Mouse (Mus musculus) embryo, embryonic 11 days (tissue): ENCODE measurements around the gene Tent4b.

Source experiments
- DNase-seq: peaks from one replicate; pipeline ENCODE4 v3.0.0-alpha.2; 2015

The Tent4b gene

DNA sequence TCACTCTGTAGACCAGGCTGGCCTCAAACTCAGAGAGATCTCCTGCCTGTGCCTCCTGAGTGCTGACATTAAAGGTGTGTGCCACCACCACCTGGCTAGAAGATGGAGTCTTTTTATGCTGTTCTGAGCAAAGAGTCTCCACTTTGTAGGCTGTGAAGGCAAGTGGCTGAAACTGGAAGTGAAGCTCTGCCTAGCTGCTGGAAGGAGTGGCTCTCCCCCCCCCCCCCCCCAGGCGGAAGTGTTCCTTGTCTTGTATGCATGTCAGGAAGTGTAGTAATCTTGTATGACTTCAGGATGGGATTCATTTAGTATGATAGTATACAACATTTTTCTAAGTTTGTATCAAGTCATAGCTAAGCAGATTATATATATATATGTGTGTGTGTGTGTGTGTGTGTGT, 29.8 kb downstream of the Tent4b start:
- no peak for DNase-seq

GRCm38 (mm10) chr8:88236666-88237065, 37.7 kb downstream of the Tent4b start:
- no peak for DNase-seq

DNA sequence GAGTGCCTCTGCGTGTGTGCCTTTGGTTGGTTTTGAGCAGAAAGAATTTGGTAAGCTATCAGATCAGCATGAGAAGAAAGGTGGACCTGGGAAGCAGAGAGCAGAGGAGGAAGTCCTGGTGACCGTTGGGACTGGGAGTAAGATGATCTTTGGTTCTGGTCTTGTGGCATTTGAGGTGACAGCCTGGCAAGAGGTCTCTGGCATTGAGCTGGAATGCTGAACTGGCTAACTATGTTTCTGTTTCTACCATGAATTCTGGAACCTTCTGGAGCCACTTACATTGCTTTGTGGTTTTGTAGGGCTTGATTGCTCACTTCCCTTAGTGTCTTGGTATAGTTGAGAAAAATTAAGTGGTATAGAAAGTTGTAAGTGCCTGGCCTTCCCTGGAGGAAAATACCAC, 38.6 kb downstream of the Tent4b start:
- DNase-seq: no peak

- DNase-seq: no peak
Observed at GRCm38 (mm10) chr8:88239277-88239676, 40.3 kb downstream of the Tent4b start.

DNA sequence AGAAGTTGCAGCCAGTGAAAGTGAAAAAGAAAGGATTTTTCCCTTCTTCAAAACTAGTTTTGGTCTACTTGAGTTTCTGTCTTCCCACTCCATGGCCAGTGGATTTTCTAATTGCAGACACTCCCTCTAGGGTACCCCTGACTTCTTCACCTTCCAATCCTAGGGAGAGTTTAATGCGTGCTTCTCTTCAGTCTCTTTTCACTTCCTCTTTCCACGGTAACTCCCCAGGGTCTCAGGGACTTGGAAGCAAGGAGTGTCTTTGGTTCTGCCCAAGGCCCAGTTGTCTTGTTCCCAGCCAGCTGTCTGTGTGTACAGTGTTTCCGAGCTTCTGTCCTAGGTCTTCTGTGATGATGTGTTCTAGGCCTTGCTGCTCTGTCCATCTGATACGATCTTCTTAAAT, 42.9 kb downstream of the Tent4b start:
- no peak for DNase-seq

DNA sequence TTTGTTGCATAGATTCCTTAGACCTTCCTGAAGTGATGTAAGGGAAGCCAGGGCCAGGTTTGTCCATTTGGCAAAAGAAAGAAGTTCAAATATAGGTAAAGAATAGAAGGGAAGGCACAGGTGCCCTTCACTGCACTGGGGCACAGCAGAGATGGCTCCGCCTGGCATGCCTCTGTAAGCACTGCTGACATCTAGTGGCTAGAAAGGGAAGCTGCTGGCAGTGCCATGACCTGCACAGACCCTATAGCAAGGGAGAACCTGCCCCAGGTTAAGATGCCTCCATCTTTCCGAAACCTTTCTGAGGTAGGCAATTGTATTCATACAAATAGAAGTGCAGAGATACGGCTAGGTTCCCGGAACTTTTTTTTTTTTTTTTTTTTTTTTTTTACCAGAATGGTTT, 45.3 kb downstream of the Tent4b start:
- peak; percentile 62 for DNase-seq

GRCm38 (mm10) chr8:88252791-88253190, 53.8 kb downstream of the Tent4b start:
- DNase-seq: peak; percentile 63

DNA sequence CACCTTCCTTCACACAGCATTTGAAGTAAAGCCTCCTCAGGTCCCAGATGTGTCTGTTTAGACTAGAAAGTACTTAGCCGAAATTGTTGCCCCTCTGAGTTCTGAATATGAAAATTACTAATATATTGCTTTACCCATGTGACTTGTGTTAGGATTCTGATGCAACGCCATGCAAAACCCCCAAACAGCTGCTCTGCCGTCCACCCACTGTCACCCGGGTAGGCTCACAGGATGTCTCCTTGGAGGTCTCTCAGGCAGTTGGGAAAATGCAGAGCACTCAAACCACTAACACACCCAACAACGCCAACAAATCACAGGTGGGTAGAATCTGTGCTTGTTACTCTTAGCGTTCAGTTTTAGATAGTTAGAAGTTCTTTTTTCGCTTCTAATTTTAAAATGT, 55.9 kb downstream of the Tent4b start:
- DNase-seq: no peak

DNA sequence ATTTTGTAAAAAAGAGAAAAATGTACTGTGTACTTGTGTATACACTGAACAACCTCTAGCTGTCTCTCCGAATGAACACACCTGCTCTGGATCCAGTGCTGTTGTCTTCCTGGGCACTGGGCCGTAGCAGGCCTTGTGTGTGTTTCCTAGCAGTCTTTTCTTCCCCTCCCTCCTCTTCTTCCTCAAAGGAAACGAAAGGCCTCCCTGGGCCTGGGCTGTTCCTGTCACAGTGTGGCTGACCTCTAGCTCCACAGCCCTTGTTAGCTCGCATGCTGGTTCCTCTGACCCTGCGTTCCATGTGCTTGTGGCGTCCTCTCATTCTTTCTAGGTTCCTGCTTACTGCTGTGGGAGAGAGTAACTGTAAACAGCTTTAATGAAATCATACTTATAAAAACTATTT, 59.0 kb downstream of the Tent4b start:
- DNase-seq: no peak

GRCm38 (mm10) chr8:88258544-88258943, 59.5 kb downstream of the Tent4b start:
- DNase-seq: no peak

DNA sequence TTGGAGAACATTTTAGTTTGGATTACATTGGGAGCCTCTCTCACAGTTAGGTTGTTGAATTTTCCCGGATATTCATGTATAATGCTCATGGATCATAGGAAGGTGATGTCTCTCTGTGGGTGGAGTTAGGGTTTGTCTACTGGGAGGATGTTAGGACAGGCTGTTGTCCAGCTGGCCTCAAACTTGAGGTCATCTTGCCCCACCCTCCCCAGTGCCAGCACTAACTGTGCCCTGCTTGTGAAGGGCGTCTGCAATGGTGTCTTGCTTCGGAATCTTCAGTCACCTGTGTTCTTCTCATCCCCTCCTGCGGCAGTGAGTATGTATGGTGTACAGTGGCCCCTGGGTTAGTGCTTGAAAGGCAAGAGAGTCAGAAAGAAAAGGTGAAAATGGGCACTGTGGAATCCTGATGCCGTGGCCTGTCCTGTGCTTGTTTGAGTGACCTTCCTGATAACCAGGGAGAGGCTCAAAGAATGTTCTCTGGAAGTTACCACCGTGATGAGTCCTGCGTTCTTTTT, 61.5 kb downstream of the Tent4b start:
- no peak for DNase-seq

GRCm38 (mm10) chr8:88262831-88263635, 64.0 kb downstream of the Tent4b start:
- no peak for DNase-seq

- DNase-seq: peak; percentile 64
Observed at GRCm38 (mm10) chr8:88265511-88265910, 66.5 kb downstream of the Tent4b start.

DNA sequence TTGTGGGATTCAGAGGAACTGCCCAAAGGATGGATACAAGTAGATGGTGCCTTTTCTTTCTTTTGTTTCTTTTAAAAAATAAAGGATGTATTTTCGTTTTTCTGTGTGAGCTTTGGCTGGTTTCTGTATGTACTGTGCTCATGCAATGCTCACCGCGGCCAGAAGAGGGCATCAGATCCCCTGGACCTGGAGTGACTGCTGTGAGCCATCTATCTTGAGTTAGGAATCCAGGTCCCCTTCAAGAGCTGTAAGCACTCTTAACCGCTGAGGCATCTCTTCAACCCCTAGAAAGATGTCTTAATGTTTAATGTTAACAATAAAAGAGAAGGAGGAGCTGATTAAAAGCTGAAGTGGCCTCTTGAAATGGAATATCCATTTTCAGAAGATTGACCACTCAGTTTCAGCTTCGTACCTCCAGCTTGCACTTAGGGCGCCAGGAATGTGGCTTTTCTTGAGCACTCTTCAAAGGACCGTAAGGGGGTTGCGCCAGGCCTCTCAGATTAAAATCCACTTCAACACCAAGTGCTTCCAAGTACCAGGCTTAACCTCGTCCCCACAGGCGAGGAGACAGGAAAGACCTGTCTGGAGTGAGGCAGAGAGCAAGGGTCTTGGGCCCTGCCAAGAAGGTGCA, 67.3 kb downstream of the Tent4b start:
- DNase-seq: peak; percentile 78

DNA sequence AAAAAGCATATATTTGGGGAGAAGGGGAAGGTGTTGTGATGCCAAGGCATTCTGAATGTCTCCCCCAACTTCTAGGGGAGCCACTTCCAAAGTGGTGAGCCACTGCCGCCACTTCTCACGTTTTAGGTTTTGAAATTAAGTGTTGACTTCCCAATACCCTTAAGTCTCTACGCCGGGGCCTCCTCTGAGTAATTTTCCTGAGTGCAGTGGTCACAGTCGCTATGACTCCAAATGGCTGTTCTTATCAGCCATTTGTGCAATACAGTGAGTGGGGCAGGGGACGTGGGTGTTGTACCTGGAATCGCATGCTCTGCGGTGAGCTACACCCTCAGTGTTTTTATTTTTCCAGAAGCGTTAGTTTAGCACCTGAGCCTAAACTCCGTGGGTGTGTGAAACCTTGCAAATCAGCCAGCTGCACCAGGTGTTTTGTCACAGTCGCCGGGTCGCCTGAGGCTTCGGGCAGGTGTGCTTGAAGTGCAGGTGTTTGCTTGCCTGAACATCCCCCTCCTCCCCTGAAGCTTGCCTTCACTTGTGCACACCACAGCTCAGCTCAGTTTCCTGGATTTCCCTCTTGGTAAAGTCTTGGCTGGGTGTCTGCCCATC, 67.9 kb downstream of the Tent4b start:
- DNase-seq: no peak

DNA sequence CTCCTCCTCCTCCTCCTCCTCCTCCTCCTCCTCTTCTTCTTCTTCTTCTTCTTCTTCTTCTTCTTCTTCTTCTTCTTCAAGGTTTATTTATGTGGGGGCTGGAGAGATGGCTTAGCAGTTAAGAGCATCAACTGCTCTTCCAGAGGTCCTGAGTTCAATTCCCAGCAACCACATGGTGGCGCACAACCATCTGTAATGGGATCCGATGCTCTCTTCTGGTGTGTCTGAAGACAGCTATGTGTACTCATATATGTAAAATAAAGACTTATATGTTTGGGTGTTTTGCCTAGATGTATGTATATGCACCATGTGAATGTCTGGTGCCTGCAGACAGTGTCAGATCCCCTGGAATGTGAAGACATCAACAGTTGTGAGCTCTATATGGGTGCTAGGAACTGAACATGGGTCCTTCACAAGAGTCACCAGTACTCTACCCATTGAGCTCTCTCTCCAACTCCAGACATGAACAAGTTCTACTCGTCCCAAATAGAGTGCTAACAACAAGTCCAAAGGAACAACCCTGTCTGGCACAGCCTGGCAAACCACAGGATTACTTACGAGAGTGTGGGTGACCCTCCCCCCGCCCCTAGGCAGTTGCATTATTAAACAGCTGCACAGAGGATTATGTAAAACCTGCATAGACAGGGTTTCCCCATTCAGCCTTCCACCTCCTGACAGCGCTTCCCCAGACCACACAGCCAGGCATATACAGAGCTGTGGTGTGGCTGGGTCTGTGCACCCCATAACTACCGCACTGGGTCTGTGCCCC, 70.3 kb downstream of the Tent4b start:
- no peak for DNase-seq

DNA sequence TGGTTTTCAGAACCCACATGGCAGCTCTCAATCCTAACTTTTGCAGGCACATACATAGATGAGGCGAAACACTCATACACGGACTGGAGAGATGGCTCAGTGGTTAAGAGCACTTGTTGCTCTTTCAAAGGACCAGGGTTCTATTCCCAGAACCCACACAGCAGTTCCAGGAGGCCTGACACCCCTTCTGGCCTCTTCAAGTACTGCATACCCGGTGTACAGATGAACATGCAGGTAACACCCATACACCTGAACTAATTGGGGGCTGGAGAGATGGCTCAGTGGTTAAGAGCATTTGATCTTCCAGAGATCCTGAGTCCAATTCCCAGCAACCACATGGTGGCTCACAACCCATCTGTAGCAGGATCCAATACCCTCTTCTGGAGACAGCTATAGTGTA, 71.1 kb downstream of the Tent4b start:
- DNase-seq: no peak

GRCm38 (mm10) chr8:88272231-88273050, 73.4 kb downstream of the Tent4b start, which contains the start of gene Adcy7:
Gene Adcy7, plus strand, starts transcription at chr8:88272403.
- DNase-seq: peak; percentile 81

DNA sequence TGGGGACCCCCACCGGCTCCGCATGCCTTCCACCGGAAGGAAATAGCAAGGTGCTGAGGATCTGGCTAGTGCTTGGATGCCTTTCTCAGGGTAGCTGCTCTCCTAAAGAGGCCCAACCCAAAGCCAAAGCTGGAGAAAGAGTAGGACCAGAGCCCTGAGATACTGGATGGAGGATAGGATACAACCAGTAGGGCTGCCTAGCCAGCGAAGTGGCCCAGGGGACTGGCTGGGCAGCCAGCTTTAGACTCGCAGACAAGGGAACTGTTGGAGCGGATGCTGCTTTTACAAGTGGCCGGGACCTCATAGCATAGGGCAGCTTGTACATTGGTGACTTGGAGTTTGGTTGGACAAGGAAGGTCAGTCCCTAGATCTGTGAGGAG, 74.0 kb downstream of the Tent4b start:
- DNase-seq: no peak

- DNase-seq: no peak
Observed at GRCm38 (mm10) chr8:88274090-88274489, 75.1 kb downstream of the Tent4b start.

DNA sequence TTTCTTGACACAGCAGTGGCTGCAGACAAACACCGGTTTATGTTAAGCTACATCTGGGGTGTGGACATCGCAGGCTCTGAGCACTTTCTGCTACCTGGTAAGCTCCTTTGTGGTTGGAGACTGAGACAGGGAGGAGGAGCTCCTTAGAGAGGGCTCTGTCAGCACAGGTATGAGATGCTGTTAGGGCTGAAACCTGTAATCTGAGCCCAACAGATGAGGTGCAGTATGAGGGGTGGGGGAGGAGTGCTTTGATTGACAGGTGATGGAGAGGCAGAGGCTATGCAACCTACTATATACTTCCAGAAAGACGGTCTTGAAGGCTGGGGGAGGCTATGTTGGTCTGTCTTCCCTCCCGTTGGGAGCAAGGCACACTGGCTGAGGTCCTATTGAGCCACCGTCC, 80.2 kb downstream of the Tent4b start:
- no peak for DNase-seq

- no peak for DNase-seq
Observed at GRCm38 (mm10) chr8:88279670-88280069, 80.7 kb downstream of the Tent4b start.
